Mouse (Mus musculus) erythroblast, adult 5-6 weeks (primary cell): ENCODE measurements around the gene Rpl23. TPM values are rescaled to one million over a fixed set of nuclear protein-coding genes. Genes with fewer than 3 reads are reported as not detected.

Experiments used
- ATAC-seq: replicated peaks from 2 replicates; pipeline ENCODE4 v1.8.0; 2016; ENCODE audit warnings: moderate number of reproducible peaks, mild to moderate bottlenecking, moderate TSS enrichment, inconsistent platforms; ENCODE audit not compliant: poor library complexity, low FRiP score, severe bottlenecking
- total RNA-seq, 2 experiments: library from RNA; stranded (forward) in 1 of 2; stranded (reverse) in 1 of 2; fragments of 150-400 nt in 1 of 2; fragments of 200-764, 138-1000 nt in 1 of 2; gene quantifications; 2 replicates each; pipeline versions ENCODE4 v1.2.3 to v1.2.4; 2015 to 2017; ENCODE audit warnings: low replicate concordance in 2 of 2

Rpl23 gene
- 241 and 306 TPM in 2 replicates for total RNA-seq (2015; ENCODE audit: low replicate concordance)
- total RNA-seq (2017; ENCODE audit: low replicate concordance), result 280 and 382 TPM in 2 replicates

GRCm38 (mm10) chr11:97781832-97782563 is at the start of gene Rpl23:
Rpl23 (minus strand) TSS chr11:97782437.
- peak; percentile 97 for ATAC-seq

GRCm38 (mm10) chr11:97832001-97832400 is 49.8 kb upstream of the Rpl23 start:
- ATAC-seq, result no peak

- no peak for ATAC-seq
These were observed 48.3 kb upstream of the Rpl23 start for GRCm38 (mm10) chr11:97830501-97830900.

GRCm38 (mm10) chr11:97829913-97830476 is 47.8 kb upstream of the Rpl23 start:
- no peak for ATAC-seq

- ATAC-seq, result no peak
These were observed 47.1 kb upstream of the Rpl23 start for GRCm38 (mm10) chr11:97829365-97829764.

- no peak for ATAC-seq
These were observed 45.4 kb upstream of the Rpl23 start for GRCm38 (mm10) chr11:97827654-97828053.

GRCm38 (mm10) chr11:97826414-97826813 is 44.2 kb upstream of the Rpl23 start:
- ATAC-seq, result no peak

GRCm38 (mm10) chr11:97825971-97826370 is 43.7 kb upstream of the Rpl23 start:
- ATAC-seq, result no peak

- no peak for ATAC-seq
These were observed 43.1 kb upstream of the Rpl23 start for GRCm38 (mm10) chr11:97825295-97825694.

- ATAC-seq, result no peak
These were observed 42.7 kb upstream of the Rpl23 start for GRCm38 (mm10) chr11:97824895-97825294.

GRCm38 (mm10) chr11:97824168-97824567 is 41.9 kb upstream of the Rpl23 start:
- ATAC-seq, result no peak

GRCm38 (mm10) chr11:97822840-97823603 is 40.8 kb upstream of the Rpl23 start:
- no peak for ATAC-seq

- no peak for ATAC-seq
These were observed 39.3 kb upstream of the Rpl23 start for GRCm38 (mm10) chr11:97821401-97822064.

GRCm38 (mm10) chr11:97820840-97821239 is 38.6 kb upstream of the Rpl23 start:
- ATAC-seq, result no peak

- ATAC-seq, result no peak
These were observed 37.7 kb upstream of the Rpl23 start for GRCm38 (mm10) chr11:97819923-97820322.

- ATAC-seq, result no peak
These were observed 36.9 kb upstream of the Rpl23 start for GRCm38 (mm10) chr11:97819102-97819501.

- ATAC-seq, result no peak
These were observed 36.3 kb upstream of the Rpl23 start for GRCm38 (mm10) chr11:97818571-97818970.

GRCm38 (mm10) chr11:97818003-97818402 is 35.8 kb upstream of the Rpl23 start:
- no peak for ATAC-seq

GRCm38 (mm10) chr11:97817379-97817778 is 35.1 kb upstream of the Rpl23 start:
- no peak for ATAC-seq

- ATAC-seq, result no peak
These were observed 34.7 kb upstream of the Rpl23 start for GRCm38 (mm10) chr11:97816916-97817315.
